Comparison of ENCODE assay signal across 9 mouse cellular contexts in the genomic region with DNA sequence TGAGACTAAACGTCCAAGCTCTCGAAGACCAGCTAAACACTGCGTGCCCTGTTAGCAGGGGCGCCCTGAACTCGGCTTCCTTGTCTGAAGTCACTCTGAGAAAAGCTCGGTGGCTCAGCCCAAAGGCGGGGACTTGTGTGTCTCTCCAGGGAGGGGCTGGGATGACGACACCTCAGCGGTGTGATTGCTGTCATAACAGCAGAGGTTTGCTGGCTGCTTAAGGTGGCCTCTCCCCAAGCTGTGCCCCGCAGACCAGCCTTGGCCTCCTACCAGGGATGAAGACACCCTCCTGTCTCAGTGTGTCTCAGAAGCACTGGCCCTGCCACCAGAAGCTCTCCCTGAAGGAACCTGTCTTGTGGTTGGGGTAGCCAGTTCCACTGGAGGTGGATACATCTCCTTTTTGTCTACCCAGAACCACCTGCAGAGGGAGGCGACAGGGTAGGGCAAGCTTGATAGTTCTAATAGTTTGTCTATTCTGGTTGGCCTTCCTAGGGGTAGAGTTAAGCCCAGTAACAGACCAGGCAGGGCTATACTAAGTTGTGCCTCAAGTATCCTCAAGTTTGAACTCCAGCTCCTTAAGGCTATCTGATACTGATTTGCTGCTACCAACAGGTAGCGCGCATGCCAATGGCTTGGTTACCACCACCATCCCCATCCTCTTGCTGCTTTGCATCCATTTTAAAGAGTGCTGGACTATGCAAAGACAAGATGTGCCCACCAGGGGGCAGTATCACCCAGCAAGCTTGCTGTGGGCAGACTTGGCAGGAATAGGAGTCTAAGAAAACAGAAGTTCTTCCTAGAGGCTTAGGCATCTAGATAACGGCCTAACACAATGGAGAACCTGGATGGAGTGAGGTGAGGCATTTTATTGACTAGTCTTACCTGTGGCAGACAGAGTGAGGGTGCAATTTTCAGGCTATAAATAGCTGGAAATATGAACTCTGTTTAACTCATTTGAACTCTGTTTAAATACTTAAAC.
DNase-seq lines count a peak whose midpoint lies in the region; ATAC-seq and TF ChIP-seq lines count a peak whose summit lies in the region.
"Had no signal": no experiment of that assay in that cellular context is flagged by ENCODE, and none has a peak within 500 bp of the region (broad histone marks: within the 10 kb centered on the region; RNA-seq: fewer than 3 reads in every experiment).

No protein-coding gene starts in this region.

- H3K4me1 ChIP-seq in liver, embryonic 12.5 days = no peaks in the 10 kb centered on the region
- no peaks in the 10 kb centered on the region for H3K4me1 ChIP-seq in forebrain, postnatal 0 days (ENCODE audit: insufficient read depth)
- no peaks in the 10 kb centered on the region for H3K4me1 ChIP-seq in midbrain, postnatal 0 days (ENCODE audit: insufficient read depth, low read length)
- no peaks in the 10 kb centered on the region for H3K4me1 ChIP-seq in stomach, postnatal 0 days (replicated peaks; ENCODE audit: control insufficient read depth, insufficient read depth)

- DNase-seq in liver = peak; percentile 75
- peak; percentile 54 for DNase-seq in c-Kit-positive CD71-positive TER-119-negative erythroid progenitor cells, embryonic 14.5 days (ENCODE audit: low read depth)
- peak; percentile 76 for DNase-seq in forebrain, postnatal 0 days
- peak; percentile 73 for DNase-seq in hindlimb bud, embryonic 11.5 days (ENCODE audit: extremely low spot score, low read depth, low spot score)
- peak; percentile 70 to 81 for DNase-seq in left cerebral cortex, adult 2 months (ENCODE audit: extremely low spot score in 1 of 2, low spot score in 2 of 2)
- DNase-seq in midbrain, postnatal 0 days (ENCODE audit: low spot score) = peak; percentile 79
- peak; percentile 85 for DNase-seq in stomach, postnatal 0 days (ENCODE audit: low spot score)

- no peak for TF ChIP-seq EP300 in stomach, postnatal 0 days (optimal IDR thresholded peaks at IDR 0.05)

- no peaks in the 10 kb centered on the region for H3K9me3 ChIP-seq in liver, embryonic 12.5 days (replicated peaks)
- H3K9me3 ChIP-seq in forebrain, postnatal 0 days (ENCODE audit: low read length) = no peaks in the 10 kb centered on the region
- H3K9me3 ChIP-seq in midbrain, postnatal 0 days (ENCODE audit: low read length) = no peaks in the 10 kb centered on the region
- H3K9me3 ChIP-seq in stomach, postnatal 0 days (ENCODE audit: control insufficient read depth, low read length) = no peaks in the 10 kb centered on the region
- H3K9me3 ChIP-seq: embryonic facial prominence, embryonic 13.5 days had no signal

- TF ChIP-seq CTCF in forebrain, postnatal 0 days (IDR thresholded peaks at IDR 0.05; ENCODE audit: low read depth) = peak; percentile 82
- TF ChIP-seq CTCF in left cerebral cortex, adult 2 months (IDR thresholded peaks at IDR 0.05) = peak; percentile 82
- peak; percentile 85 for TF ChIP-seq CTCF in midbrain, postnatal 0 days (IDR thresholded peaks at IDR 0.05)
- peak; percentile 97 for TF ChIP-seq CTCF in stomach, postnatal 0 days (IDR thresholded peaks at IDR 0.05; ENCODE audit: low read depth)

- H3K27ac ChIP-seq in liver, embryonic 12.5 days = no peak overlapping the region
- no peak overlapping the region for H3K27ac ChIP-seq in forebrain, postnatal 0 days (ENCODE audit: low read depth, low read length)
- no peak overlapping the region for H3K27ac ChIP-seq in left cerebral cortex, adult 2 months
- no peak overlapping the region for H3K27ac ChIP-seq in midbrain, postnatal 0 days (ENCODE audit: low read depth, low read length)
- peak overlapping the region; percentile 53; the same call in 1 of the 2 replicates for H3K27ac ChIP-seq in stomach, postnatal 0 days (replicated peaks)

- no peak for ATAC-seq in liver, embryonic 12.5 days
- ATAC-seq in forebrain, postnatal 0 days = no peak
- no peak for ATAC-seq in midbrain, postnatal 0 days (ENCODE audit: low FRiP score)
- ATAC-seq in stomach, postnatal 0 days (ENCODE audit: low FRiP score, low TSS enrichment) = peak; percentile 81

- 62% methylated on average over 14 of the region's 14 CpGs for WGBS in liver, embryonic 12.5 days (ENCODE audit: insufficient replicate concordance)
- WGBS in forebrain, postnatal 0 days = 75% methylated on average over 14 of the region's 14 CpGs
- WGBS in midbrain, postnatal 0 days = 84% methylated on average over 14 of the region's 14 CpGs
- WGBS in stomach, postnatal 0 days = 71% methylated on average over 14 of the region's 14 CpGs

- no peak overlapping the region for H3K4me3 ChIP-seq in liver, embryonic 12.5 days
- H3K4me3 ChIP-seq in forebrain, postnatal 0 days (ENCODE audit: low read depth, low read length) = no peak overlapping the region
- H3K4me3 ChIP-seq in left cerebral cortex, adult 2 months = no peak overlapping the region
- no peak overlapping the region for H3K4me3 ChIP-seq in midbrain, postnatal 0 days (ENCODE audit: low read depth, low read length)
- H3K4me3 ChIP-seq in stomach, postnatal 0 days (ENCODE audit: low read depth, low read length) = no peak overlapping the region
- H3K4me3 ChIP-seq: embryonic facial prominence, embryonic 13.5 days had no signal

- no peaks in the 10 kb centered on the region for H3K27me3 ChIP-seq in liver, embryonic 12.5 days (replicated peaks)
- H3K27me3 ChIP-seq in forebrain, postnatal 0 days (ENCODE audit: insufficient read depth, low read length) = no peaks in the 10 kb centered on the region
- H3K27me3 ChIP-seq in midbrain, postnatal 0 days (ENCODE audit: insufficient read depth, low read length) = no peaks in the 10 kb centered on the region
- no peaks in the 10 kb centered on the region for H3K27me3 ChIP-seq in stomach, postnatal 0 days (ENCODE audit: control insufficient read depth, insufficient read depth, low read length)
- H3K27me3 ChIP-seq: embryonic facial prominence, embryonic 13.5 days had no signal

- intact Hi-C loops in left cerebral cortex, adult 2 months (cut with DNase I) = loop anchor here (2.0 to 5.0 kb wide), 2 partner anchors 162 to 229 kb away; no protein-coding TSS in a partner anchor

- no peak overlapping the region for H3K9ac ChIP-seq in liver, embryonic 12.5 days
- H3K9ac ChIP-seq in forebrain, postnatal 0 days = no peak overlapping the region
- H3K9ac ChIP-seq in midbrain, postnatal 0 days (replicated peaks; ENCODE audit: low read length, poor library complexity, severe bottlenecking) = no peak overlapping the region
- H3K9ac ChIP-seq in stomach, postnatal 0 days (ENCODE audit: low read length) = no peak overlapping the region
- H3K9ac ChIP-seq: embryonic facial prominence, embryonic 13.5 days had no signal

- H3K4me2 ChIP-seq in liver, embryonic 12.5 days = no peak overlapping the region
- no peak overlapping the region for H3K4me2 ChIP-seq in forebrain, postnatal 0 days (ENCODE audit: low read depth)
- H3K4me2 ChIP-seq in midbrain, postnatal 0 days (ENCODE audit: low read depth, low read length, poor library complexity, severe bottlenecking) = no peak overlapping the region
- no peak overlapping the region for H3K4me2 ChIP-seq in stomach, postnatal 0 days (replicated peaks; ENCODE audit: low read depth)
- H3K4me2 ChIP-seq: embryonic facial prominence, embryonic 13.5 days had no signal

- peaks cover 3% of the 10 kb centered on the region; the same call in 1 of the 2 replicates for H3K36me3 ChIP-seq in liver, embryonic 12.5 days
- 0 out of 2 replicates have a peak, but pooled peaks cover 11% of the 10 kb centered on the region for H3K36me3 ChIP-seq in forebrain, postnatal 0 days (ENCODE audit: insufficient read depth)
- no peaks in the 10 kb centered on the region for H3K36me3 ChIP-seq in midbrain, postnatal 0 days (ENCODE audit: insufficient read depth, low read length)
- H3K36me3 ChIP-seq in stomach, postnatal 0 days (ENCODE audit: control insufficient read depth, insufficient read depth, low read length) = no peaks in the 10 kb centered on the region
